Mouse (Mus musculus): ENCODE results near the gene Mgat4a. TPM values are rescaled to one million over a fixed set of nuclear protein-coding genes. Genes with fewer than 3 reads are reported as not detected.
A peak's percentile ranks its signal among the peaks of the same experiment; 100 is the strongest.

The Mgat4a gene
- 7.0 and 7.8 TPM in 2 replicates for polyA plus RNA-seq (2014; fragmentation: Nextera tagmentation; extraction: Ambion mirVana)

- H3K4me1 ChIP-seq (ENCODE audit: control insufficient read depth, insufficient read depth, low read length) = 0 out of 2 replicates have a peak, but pooled peaks cover 2% of the 10 kb centered on the region
- peak within 1 kb of the TSS; percentile 81 for H3K9ac ChIP-seq (ENCODE audit: low read length)
- no peaks in the 10 kb centered on the region for H3K27me3 ChIP-seq (replicated peaks; ENCODE audit: control insufficient read depth, insufficient read depth, low read length)
- H3K27ac ChIP-seq (ENCODE audit: low read depth, low read length) = peak within 1 kb of the TSS; percentile 70; the same call in 1 of the 2 replicates
- WGBS = 2% methylated on average over 51 of the region's 72 CpGs
- no peaks in the 10 kb centered on the region for H3K36me3 ChIP-seq (ENCODE audit: control insufficient read depth, insufficient read depth, low read length)
- H3K4me2 ChIP-seq (ENCODE audit: low read length) = peak within 1 kb of the TSS; percentile 91
- ATAC-seq = peak; percentile 100
- peak within 1 kb of the TSS; percentile 79 for H3K4me3 ChIP-seq (ENCODE audit: low read depth, low read length)
- DNase-seq (ENCODE audit: low spot score) = peak; percentile 96
- H3K9me3 ChIP-seq (replicated peaks; ENCODE audit: control insufficient read depth, low read length) = no peaks in the 10 kb centered on the region
Observed at GRCm38 (mm10) chr1:37540810-37541658, at the start of gene Mgat4a. TSS of gene Mgat4a (minus strand) at chr1:37541016.

DNA sequence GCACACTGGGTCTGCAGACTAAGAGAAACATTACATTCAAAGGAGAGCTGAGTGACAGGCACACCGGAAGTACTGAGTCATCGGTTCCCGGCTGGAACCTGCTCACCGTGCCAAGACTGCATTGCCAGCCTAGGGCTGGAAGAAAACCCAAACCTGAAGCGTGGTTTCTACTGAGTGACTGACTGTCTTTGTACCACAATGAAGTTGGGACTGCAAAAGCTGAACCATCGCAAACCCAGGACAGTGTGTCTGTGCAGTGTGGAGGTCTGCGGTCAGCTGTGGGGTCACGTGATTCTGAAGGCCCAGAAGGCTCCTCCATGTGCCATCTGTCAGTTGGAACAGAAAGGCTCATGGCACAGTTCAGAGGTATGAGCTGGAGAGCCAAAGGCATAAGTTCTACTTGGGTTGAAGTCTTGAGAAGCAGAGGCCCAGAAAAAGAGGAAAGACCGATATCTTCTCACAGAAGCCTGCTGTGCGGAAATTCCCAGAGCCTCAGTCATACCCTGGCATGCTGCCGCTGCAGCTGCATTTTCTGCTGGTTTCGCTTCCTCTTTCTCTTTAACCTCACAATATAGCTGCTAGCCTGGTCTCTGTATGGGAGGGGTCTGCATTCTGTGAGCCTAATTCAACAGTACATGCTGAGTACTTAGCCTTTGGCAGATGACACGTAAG, 45.1 kb upstream of the Mgat4a start:
- no peaks in the 10 kb centered on the region for H3K9me3 ChIP-seq (replicated peaks; ENCODE audit: control insufficient read depth, low read length)
- H3K4me2 ChIP-seq (ENCODE audit: low read length) = no peak overlapping the region
- H3K4me3 ChIP-seq (ENCODE audit: low read depth, low read length) = no peak overlapping the region
- 86% methylated on average over 13 of the region's 13 CpGs for WGBS
- ATAC-seq = no peak
- no peaks in the 10 kb centered on the region for H3K4me1 ChIP-seq (ENCODE audit: control insufficient read depth, insufficient read depth, low read length)
- DNase-seq (ENCODE audit: low spot score) = no peak
- H3K27ac ChIP-seq (ENCODE audit: low read depth, low read length) = no peak overlapping the region
- H3K36me3 ChIP-seq (ENCODE audit: control insufficient read depth, insufficient read depth, low read length) = no peaks in the 10 kb centered on the region
- H3K27me3 ChIP-seq (replicated peaks; ENCODE audit: control insufficient read depth, insufficient read depth, low read length) = no peaks in the 10 kb centered on the region
- no peak overlapping the region for H3K9ac ChIP-seq (ENCODE audit: low read length)

DNA sequence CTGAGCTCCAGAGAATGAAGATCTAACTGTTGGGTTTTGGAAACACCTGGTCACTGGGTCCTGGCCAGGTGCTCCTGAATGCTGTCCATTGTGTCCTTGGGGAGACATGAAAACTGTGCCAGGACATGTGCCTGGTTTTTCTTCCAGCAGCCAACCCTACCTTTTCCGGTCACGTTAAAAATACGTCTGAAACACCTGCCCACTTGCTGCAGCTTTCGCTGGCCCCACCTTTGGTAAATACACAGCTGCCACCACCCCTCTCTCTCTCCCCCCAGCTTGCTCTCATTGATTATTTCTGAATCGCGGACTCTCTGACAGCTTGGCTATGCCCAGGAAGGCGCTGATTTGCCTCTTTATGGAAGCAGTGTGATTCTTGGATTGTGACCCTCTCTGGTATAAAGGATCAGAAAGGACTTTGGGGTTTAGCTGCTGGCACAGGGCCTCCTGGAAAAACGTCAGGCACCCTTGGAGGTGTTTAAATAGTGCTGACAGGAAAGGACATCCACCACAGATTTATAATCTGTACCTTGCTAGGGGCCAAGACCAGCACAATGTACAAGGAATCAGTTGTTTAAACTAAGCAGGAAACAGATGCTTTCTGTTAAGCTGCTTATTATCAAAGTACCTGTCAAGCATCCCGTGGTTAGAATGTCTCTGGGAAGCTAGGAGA, 43.1 kb upstream of the Mgat4a start:
- no peak overlapping the region for H3K9ac ChIP-seq (ENCODE audit: low read length)
- no peak for DNase-seq (ENCODE audit: low spot score)
- no peaks in the 10 kb centered on the region for H3K27me3 ChIP-seq (replicated peaks; ENCODE audit: control insufficient read depth, insufficient read depth, low read length)
- no peak overlapping the region for H3K27ac ChIP-seq (ENCODE audit: low read depth, low read length)
- H3K36me3 ChIP-seq (ENCODE audit: control insufficient read depth, insufficient read depth, low read length) = no peaks in the 10 kb centered on the region
- no peak overlapping the region for H3K4me3 ChIP-seq (ENCODE audit: low read depth, low read length)
- no peaks in the 10 kb centered on the region for H3K4me1 ChIP-seq (ENCODE audit: control insufficient read depth, insufficient read depth, low read length)
- H3K9me3 ChIP-seq (replicated peaks; ENCODE audit: control insufficient read depth, low read length) = no peaks in the 10 kb centered on the region
- no peak for ATAC-seq
- no peak overlapping the region for H3K4me2 ChIP-seq (ENCODE audit: low read length)
- 74% methylated on average over 9 of the region's 9 CpGs for WGBS

GRCm38 (mm10) chr1:37583167-37583566, 42.4 kb upstream of the Mgat4a start:
- Histone ChIP-seq H3K27ac (ENCODE audit: low read depth, low read length) (no peak overlapping the region), H3K4me2 (ENCODE audit: low read length) (no peak overlapping the region), H3K4me3 (ENCODE audit: low read depth, low read length) (no peak overlapping the region), H3K36me3 (ENCODE audit: control insufficient read depth, insufficient read depth, low read length) (no peaks in the 10 kb centered on the region), H3K27me3 (replicated peaks; ENCODE audit: control insufficient read depth, insufficient read depth, low read length) (no peaks in the 10 kb centered on the region), H3K9ac (ENCODE audit: low read length) (no peak overlapping the region), H3K4me1 (ENCODE audit: control insufficient read depth, insufficient read depth, low read length) (no peaks in the 10 kb centered on the region), H3K9me3 (replicated peaks; ENCODE audit: control insufficient read depth, low read length) (no peaks in the 10 kb centered on the region)
- DNase-seq (ENCODE audit: low spot score) (no peak), ATAC-seq (no peak)
- WGBS = 89% methylated on average over 8 of the region's 8 CpGs

DNA sequence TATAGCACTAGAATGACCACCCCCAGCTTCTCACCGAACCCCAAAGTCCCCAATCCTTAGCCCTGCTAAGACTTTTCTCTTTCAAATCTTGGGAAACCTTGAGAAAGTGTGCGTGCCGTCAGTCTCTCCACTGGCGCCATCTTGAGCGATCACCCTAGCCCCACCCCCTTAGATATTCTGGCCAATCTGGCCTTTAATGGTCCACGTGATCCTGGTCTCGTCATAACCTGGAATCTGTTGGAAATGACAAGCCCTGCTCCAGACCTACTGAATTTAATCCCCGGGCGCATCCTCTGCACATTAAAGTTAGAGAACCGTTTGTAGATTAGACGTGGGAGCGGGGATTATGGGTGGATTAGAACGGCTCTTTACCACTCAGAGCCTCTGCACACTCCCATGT, 38.9 kb upstream of the Mgat4a start:
- Histone ChIP-seq H3K4me1 (ENCODE audit: control insufficient read depth, insufficient read depth, low read length) (no peaks in the 10 kb centered on the region), H3K36me3 (ENCODE audit: control insufficient read depth, insufficient read depth, low read length) (no peaks in the 10 kb centered on the region), H3K4me2 (ENCODE audit: low read length) (no peak overlapping the region), H3K27me3 (replicated peaks; ENCODE audit: control insufficient read depth, insufficient read depth, low read length) (no peaks in the 10 kb centered on the region), H3K4me3 (ENCODE audit: low read depth, low read length) (no peak overlapping the region), H3K9me3 (replicated peaks; ENCODE audit: control insufficient read depth, low read length) (no peaks in the 10 kb centered on the region), H3K27ac (ENCODE audit: low read depth, low read length) (no peak overlapping the region), H3K9ac (ENCODE audit: low read length) (no peak overlapping the region)
- DNase-seq (ENCODE audit: low spot score) = no peak
- ATAC-seq = no peak
- WGBS = 92% methylated on average over 13 of the region's 13 CpGs

GRCm38 (mm10) chr1:37572528-37573272, 31.9 kb upstream of the Mgat4a start:
- Histone ChIP-seq H3K4me1 (ENCODE audit: control insufficient read depth, insufficient read depth, low read length) (no peaks in the 10 kb centered on the region), H3K9me3 (replicated peaks; ENCODE audit: control insufficient read depth, low read length) (no peaks in the 10 kb centered on the region), H3K4me3 (ENCODE audit: low read depth, low read length) (no peak overlapping the region), H3K4me2 (ENCODE audit: low read length) (no peak overlapping the region), H3K9ac (ENCODE audit: low read length) (no peak overlapping the region), H3K27ac (ENCODE audit: low read depth, low read length) (no peak overlapping the region), H3K36me3 (ENCODE audit: control insufficient read depth, insufficient read depth, low read length) (no peaks in the 10 kb centered on the region), H3K27me3 (replicated peaks; ENCODE audit: control insufficient read depth, insufficient read depth, low read length) (no peaks in the 10 kb centered on the region)
- no peak for DNase-seq (ENCODE audit: low spot score)
- ATAC-seq = no peak
- 87% methylated on average over 10 of the region's 10 CpGs for WGBS

DNA sequence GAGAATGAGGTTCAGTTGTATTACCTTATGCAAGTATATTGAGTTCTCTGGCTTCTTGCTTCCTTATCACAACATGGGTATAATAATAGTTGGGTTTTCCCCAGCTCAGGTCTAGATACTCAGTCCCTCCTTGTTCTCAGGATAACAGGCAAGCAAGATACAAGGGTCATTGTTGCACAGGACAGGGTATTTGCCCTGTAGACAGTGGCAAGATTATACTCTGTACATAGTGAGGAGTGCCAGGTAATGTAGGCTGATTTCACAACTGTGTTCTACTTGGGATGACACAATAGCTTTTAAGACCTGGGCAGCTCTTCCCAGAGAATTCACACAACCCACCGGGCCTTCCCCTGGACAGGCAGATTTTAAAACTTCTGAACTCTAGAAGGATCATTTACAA, 27.6 kb upstream of the Mgat4a start:
- 89% methylated on average over 1 of the region's 1 CpGs for WGBS
- Histone ChIP-seq H3K27ac (ENCODE audit: low read depth, low read length) (no peak overlapping the region), H3K27me3 (replicated peaks; ENCODE audit: control insufficient read depth, insufficient read depth, low read length) (no peaks in the 10 kb centered on the region), H3K4me3 (ENCODE audit: low read depth, low read length) (no peak overlapping the region), H3K9ac (ENCODE audit: low read length) (no peak overlapping the region), H3K4me1 (ENCODE audit: control insufficient read depth, insufficient read depth, low read length) (no peaks in the 10 kb centered on the region), H3K9me3 (replicated peaks; ENCODE audit: control insufficient read depth, low read length) (no peaks in the 10 kb centered on the region), H3K36me3 (ENCODE audit: control insufficient read depth, insufficient read depth, low read length) (no peaks in the 10 kb centered on the region), H3K4me2 (ENCODE audit: low read length) (no peak overlapping the region)
- ATAC-seq (no peak), DNase-seq (ENCODE audit: low spot score) (no peak)

- Histone ChIP-seq H3K4me3 (ENCODE audit: low read depth, low read length) (no peak overlapping the region), H3K27ac (ENCODE audit: low read depth, low read length) (no peak overlapping the region), H3K4me2 (ENCODE audit: low read length) (no peak overlapping the region), H3K9me3 (replicated peaks; ENCODE audit: control insufficient read depth, low read length) (no peaks in the 10 kb centered on the region), H3K9ac (ENCODE audit: low read length) (no peak overlapping the region), H3K36me3 (ENCODE audit: control insufficient read depth, insufficient read depth, low read length) (no peaks in the 10 kb centered on the region), H3K27me3 (replicated peaks; ENCODE audit: control insufficient read depth, insufficient read depth, low read length) (no peaks in the 10 kb centered on the region), H3K4me1 (ENCODE audit: control insufficient read depth, insufficient read depth, low read length) (no peaks in the 10 kb centered on the region)
- no peak for DNase-seq (ENCODE audit: low spot score)
- no peak for ATAC-seq
- WGBS = 86% methylated on average over 4 of the region's 4 CpGs
Observed at GRCm38 (mm10) chr1:37566754-37567153, 25.9 kb upstream of the Mgat4a start.
